Mouse (Mus musculus) G1E (cell line): ENCODE data around the gene Heg1. TPM values are rescaled to one million over a fixed set of nuclear protein-coding genes. Genes with fewer than 3 reads are reported as not detected.

Experiments
- ATAC-seq: 2 replicates; pipeline ENCODE4 v1.8.0; 2016; ENCODE audit warnings: mild to moderate bottlenecking; ENCODE audit not compliant: insufficient number of reproducible peaks, poor library complexity, low FRiP score, severe bottlenecking; ENCODE audit errors: extremely low read depth
- DNase-seq: peaks from one replicate; pipeline ENCODE4 v3.0.0; 2012; ENCODE audit warnings: low spot score
- H3K27me3 ChIP-seq: 2 replicates; pipeline ENCODE4 v1.6.1; 2012; ENCODE audit warnings: mild to moderate bottlenecking, low read length, inconsistent platforms; ENCODE audit not compliant: insufficient read depth
- H3K36me3 ChIP-seq: replicated peaks from 2 replicates; pipeline ENCODE3; 2012; ENCODE audit warnings: mild to moderate bottlenecking, inconsistent platforms
- H3K4me1 ChIP-seq: 2 replicates; pipeline ENCODE4 v1.6.1; 2012; ENCODE audit warnings: low read depth, low read length, inconsistent platforms, mixed read lengths; ENCODE audit not compliant: insufficient read depth
- H3K4me3 ChIP-seq: 2 replicates; pipeline ENCODE4 v1.5.1; 2012; ENCODE audit warnings: low read depth, mild to moderate bottlenecking, inconsistent platforms, low read length, moderate library complexity, mixed read lengths
- H3K9me3 ChIP-seq: replicated peaks from 2 replicates; pipeline ENCODE4 v1.6.1; 2012; ENCODE audit warnings: inconsistent platforms
- CTCF ChIP-seq: IDR thresholded peaks from 2 replicates; pipeline ENCODE4 v1.5.1; 2012; ENCODE audit warnings: low read depth, low read length, inconsistent platforms, mixed read lengths
- GATA1 ChIP-seq: IDR thresholded peaks from 2 replicates; pipeline ENCODE4 v1.6.1; 2012; ENCODE audit warnings: borderline replicate concordance, low read length, inconsistent platforms, mixed read lengths
- GATA2 ChIP-seq: IDR thresholded peaks from 2 replicates; pipeline ENCODE4 v1.6.1; 2012; ENCODE audit warnings: low read depth, low read length, inconsistent platforms, borderline replicate concordance
- POLR2AphosphoS5 ChIP-seq: IDR thresholded peaks from 2 replicates; pipeline ENCODE4 v1.6.1; 2012; ENCODE audit warnings: low read depth, low read length, inconsistent platforms; ENCODE audit not compliant: insufficient replicate concordance
- TAL1 ChIP-seq: conservative IDR thresholded peaks from 2 replicates; pipeline ENCODE4 v1.6.1; 2012; ENCODE audit warnings: low read depth, low read length, inconsistent platforms, mixed read lengths
- polyA plus RNA-seq: library from polyadenylated mRNA; stranded (reverse); fragments of >175 nt; gene quantifications from 2 replicates; pipeline ENCODE4 v1.2.3, GENCODE M21; 2012
- total RNA-seq, 2 experiments: library from RNA; stranded (forward) in 1 of 2; stranded (reverse) in 1 of 2; fragments of 200-1000 nt in 1 of 2; fragments of >200 nt in 1 of 2; fragmentation: Nextera tagmentation in 1 of 2; gene quantifications; 2 replicates each; pipeline ENCODE4 v1.2.3; 2014 to 2017

The Heg1 gene
- total and polyA plus RNA-seq, 3 experiments = 2.7 to 35.6 (median 5.4) TPM

- Histone ChIP-seq H3K4me3 (no peak overlapping the region), H3K36me3 (no peaks in the 10 kb centered on the region), H3K27me3 (peaks cover 45% of the 10 kb centered on the region), H3K9me3 (no peaks in the 10 kb centered on the region), H3K4me1 (no peaks in the 10 kb centered on the region)
- no peak for TF ChIP-seq GATA2
- no peak for TF ChIP-seq CTCF
- TF ChIP-seq POLR2AphosphoS5 = no peak
- no peak for TF ChIP-seq GATA1
- TF ChIP-seq TAL1 = no peak
- no peak for ATAC-seq
- no peak for DNase-seq
Measured at GRCm38 (mm10) chr16:33669072-33669471, 15.1 kb upstream of the Heg1 start.

GRCm38 (mm10) chr16:33670340-33670739 is 13.8 kb upstream of the Heg1 start:
- no peak for ATAC-seq
- no peak for DNase-seq
- H3K4me3 ChIP-seq = no peak overlapping the region
- H3K27me3 ChIP-seq = peaks cover 42% of the 10 kb centered on the region
- no peaks in the 10 kb centered on the region for H3K9me3 ChIP-seq
- H3K36me3 ChIP-seq = no peaks in the 10 kb centered on the region
- no peaks in the 10 kb centered on the region for H3K4me1 ChIP-seq
- no peak for TF ChIP-seq GATA1
- TF ChIP-seq GATA2 = no peak
- TF ChIP-seq CTCF = no peak
- TF ChIP-seq POLR2AphosphoS5 = no peak
- TF ChIP-seq TAL1 = no peak

- H3K27me3 ChIP-seq = peaks cover 43% of the 10 kb centered on the region
- H3K36me3 ChIP-seq = no peaks in the 10 kb centered on the region
- ATAC-seq (no peak), DNase-seq (no peak)
- TF ChIP-seq CTCF = no peak
- no peak for TF ChIP-seq POLR2AphosphoS5
- H3K9me3 ChIP-seq = no peaks in the 10 kb centered on the region
- H3K4me3 ChIP-seq = no peak overlapping the region
- no peaks in the 10 kb centered on the region for H3K4me1 ChIP-seq
Measured at GRCm38 (mm10) chr16:33670933-33671332, 13.2 kb upstream of the Heg1 start.

- TF ChIP-seq GATA1 (no peak), CTCF (no peak), GATA2 (no peak), TAL1 (no peak), POLR2AphosphoS5 (no peak)
- ATAC-seq (no peak), DNase-seq (no peak)
- Histone ChIP-seq H3K4me3 (no peak overlapping the region), H3K4me1 (no peaks in the 10 kb centered on the region), H3K27me3 (peaks cover 43% of the 10 kb centered on the region), H3K9me3 (no peaks in the 10 kb centered on the region), H3K36me3 (no peaks in the 10 kb centered on the region)
Measured at GRCm38 (mm10) chr16:33672188-33672587, 12.0 kb upstream of the Heg1 start.

GRCm38 (mm10) chr16:33672643-33673042 is 11.5 kb upstream of the Heg1 start:
- Histone ChIP-seq H3K4me1 (peaks cover 3% of the 10 kb centered on the region; the same call in 1 of the 2 replicates), H3K36me3 (no peaks in the 10 kb centered on the region), H3K4me3 (no peak overlapping the region), H3K27me3 (peaks cover 47% of the 10 kb centered on the region), H3K9me3 (no peaks in the 10 kb centered on the region)
- DNase-seq = no peak
- ATAC-seq = no peak
- TF ChIP-seq CTCF (no peak), POLR2AphosphoS5 (no peak), GATA1 (no peak), TAL1 (no peak), GATA2 (no peak)

GRCm38 (mm10) chr16:33673530-33674109 is 10.6 kb upstream of the Heg1 start:
- Histone ChIP-seq H3K4me1 (peaks cover 11% of the 10 kb centered on the region), H3K36me3 (no peaks in the 10 kb centered on the region), H3K27me3 (peaks cover 49% of the 10 kb centered on the region), H3K9me3 (no peaks in the 10 kb centered on the region), H3K4me3 (no peak overlapping the region)
- ATAC-seq (no peak), DNase-seq (no peak)
- TF ChIP-seq TAL1 (no peak), POLR2AphosphoS5 (no peak), GATA2 (no peak), GATA1 (no peak), CTCF (no peak)
